Mouse (Mus musculus) gastrocnemius, adult 8-10 months (tissue): ENCODE results near the gene Amt. TPM values are rescaled to one million over a fixed set of nuclear protein-coding genes. Genes with fewer than 3 reads are reported as not detected.
A peak's percentile ranks its signal among the peaks of the same experiment; 100 is the strongest.

ENCODE experiments used
- DNase-seq, 2 experiments: peaks; one replicate each; pipeline ENCODE4 v3.0.0; 2022; ENCODE audit warnings: low spot score in 2 of 2
- total RNA-seq, 4 experiments: library from RNA; stranded (reverse); gene quantifications; 2 replicates each; pipeline ENCODE4 v1.2.4; 2022

Gene Amt
- total RNA-seq, 4 experiments from 2014 or later, result 0.32 to 1.3 (median 0.54) TPM

DNA sequence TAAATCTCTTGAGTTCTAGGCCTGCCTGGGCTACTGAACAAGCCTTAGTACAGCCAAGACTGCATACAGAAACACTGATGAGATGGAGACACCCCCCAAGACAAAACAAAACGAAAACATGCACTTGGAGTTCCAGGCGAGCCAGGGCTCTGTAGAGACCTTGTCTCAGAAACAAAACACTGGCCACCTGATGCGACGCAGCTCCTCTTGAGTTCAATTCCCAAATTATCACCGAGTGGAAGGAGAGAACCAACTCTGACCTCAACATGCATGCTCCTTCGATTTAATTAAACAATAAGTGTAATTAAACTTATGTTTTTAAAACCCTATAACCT, 41.9 kb downstream of the Amt start:
- DNase-seq, result no peak

DNA sequence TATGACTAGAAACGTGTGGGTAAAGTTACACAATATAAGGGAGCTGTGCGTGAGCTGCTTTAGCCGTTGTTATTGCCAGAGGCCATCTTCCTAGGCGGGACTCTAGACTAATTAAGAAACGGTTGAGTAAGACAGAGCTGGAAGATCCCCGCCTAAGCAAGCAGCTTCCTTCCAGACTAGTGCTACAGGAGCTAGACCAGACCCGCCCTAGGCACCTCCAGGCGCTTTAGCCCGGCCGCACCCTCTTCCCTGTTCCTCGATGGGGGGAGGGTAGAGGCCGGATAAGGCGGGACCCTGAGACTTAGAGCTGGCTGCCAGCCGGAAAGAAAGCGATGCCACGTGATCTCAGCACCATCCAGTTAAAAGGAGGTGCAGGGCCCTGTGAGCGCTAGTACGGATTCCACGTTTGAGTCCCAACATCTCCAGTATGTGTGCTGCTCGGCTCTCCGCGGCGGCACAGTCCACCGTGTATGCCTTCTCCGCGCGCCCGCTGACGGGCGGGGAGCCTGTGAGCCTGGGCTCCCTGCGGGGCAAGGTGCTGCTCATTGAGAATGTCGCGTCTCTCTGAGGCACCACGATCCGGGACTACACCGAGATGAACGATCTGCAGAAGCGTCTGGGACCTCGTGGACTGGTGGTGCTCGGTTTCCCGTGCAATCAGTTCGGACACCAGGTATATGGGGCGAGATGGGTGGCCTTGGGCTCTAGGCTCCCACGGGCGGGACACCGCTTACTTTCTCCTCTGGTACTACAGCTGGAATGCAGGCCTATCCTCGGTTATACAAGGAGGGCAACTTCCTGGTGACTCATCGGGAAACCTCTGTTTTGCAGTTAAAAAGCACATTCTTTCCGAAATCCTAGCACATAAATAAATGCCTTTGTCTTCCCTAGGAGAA, 42.5 kb downstream of the Amt start, which contains the start of gene Gpx1:
Gene Gpx1 (plus strand): TSS at position 18 of the 896 bp plus-strand sequence.
- DNase-seq, result peak; percentile 80 to 88

DNA sequence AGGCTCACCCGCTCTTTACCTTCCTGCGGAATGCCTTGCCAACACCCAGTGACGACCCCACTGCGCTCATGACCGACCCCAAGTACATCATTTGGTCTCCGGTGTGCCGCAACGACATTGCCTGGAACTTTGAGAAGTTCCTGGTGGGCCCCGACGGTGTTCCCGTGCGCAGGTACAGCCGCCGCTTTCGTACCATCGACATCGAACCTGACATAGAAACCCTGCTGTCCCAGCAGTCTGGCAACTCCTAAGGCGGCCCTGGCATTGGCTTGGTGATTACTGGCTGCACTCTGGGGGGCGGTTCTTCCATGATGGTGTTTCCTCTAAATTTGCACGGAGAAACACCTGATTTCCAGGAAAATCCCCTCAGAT, 43.2 kb downstream of the Amt start:
- DNase-seq, result no peak

GRCm38 (mm10) chr9:108340258-108341138, 43.8 kb downstream of the Amt start:
- DNase-seq, result no peak

GRCm38 (mm10) chr9:108341139-108341475, 44.5 kb downstream of the Amt start:
- no peak for DNase-seq

DNA sequence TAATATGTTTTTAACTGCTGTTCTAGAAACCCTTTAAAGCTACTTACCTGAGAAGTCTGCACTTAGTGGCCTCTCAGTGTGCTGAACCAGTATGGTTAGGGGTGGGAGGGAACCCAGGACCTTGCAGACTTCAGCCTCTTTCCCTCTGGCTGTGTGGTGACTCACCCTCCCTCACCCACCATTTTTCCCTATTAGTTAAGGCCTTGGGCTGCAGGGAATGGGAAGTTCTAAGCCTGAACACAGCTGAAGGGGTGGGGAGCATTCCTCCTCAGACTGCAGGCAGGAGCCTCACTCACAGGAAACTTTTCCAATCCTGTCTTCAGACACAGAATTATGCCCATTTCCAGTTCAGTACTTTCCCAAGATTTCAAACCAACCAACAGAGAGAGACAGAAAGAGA, 45.1 kb downstream of the Amt start:
- DNase-seq, result no peak

DNA sequence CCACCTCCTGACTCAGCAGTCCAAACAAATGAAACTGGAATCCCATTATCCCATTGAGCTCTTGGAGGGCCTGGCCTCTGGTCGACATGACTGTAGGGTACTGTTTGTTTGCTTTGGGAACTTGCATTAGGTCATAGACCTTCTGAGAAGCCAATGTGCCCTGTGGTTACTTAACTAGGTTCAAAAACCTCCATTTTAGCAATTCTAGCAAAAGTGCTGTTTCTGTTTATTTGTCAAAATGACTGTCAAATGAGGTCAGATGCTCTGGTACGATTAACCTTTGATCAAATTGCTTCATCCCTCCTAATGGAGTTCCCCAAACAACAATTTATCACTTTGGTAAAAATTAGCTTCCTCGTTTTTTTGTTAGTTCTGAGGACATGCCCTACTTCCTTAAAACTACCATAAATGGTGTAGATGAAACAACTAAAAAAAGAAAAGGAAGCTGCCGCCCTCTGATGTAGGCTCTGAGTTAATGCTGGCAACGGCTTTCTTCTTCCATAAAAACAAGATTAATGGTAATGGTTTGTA, 45.7 kb downstream of the Amt start:
- DNase-seq, result no peak

DNA sequence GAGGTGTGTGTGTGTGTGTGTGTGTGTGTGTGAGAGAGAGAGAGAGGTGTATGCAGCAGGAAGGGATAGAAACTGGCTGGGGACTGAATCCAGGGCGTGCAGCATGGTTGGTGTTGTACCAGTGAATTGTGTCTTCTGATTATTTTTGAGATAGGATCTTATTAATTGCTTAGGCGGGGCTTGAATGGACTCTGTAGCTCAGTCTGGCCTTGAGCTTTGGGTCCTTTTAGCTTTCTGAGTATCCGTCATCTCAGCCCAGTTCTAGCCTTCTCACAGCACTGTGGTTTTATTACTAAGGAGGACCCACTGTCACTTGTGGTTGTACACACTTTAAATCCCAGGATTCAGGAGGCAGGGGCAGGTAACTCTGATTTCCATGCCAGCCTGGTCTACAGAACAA, 46.7 kb downstream of the Amt start:
- no peak for DNase-seq

DNA sequence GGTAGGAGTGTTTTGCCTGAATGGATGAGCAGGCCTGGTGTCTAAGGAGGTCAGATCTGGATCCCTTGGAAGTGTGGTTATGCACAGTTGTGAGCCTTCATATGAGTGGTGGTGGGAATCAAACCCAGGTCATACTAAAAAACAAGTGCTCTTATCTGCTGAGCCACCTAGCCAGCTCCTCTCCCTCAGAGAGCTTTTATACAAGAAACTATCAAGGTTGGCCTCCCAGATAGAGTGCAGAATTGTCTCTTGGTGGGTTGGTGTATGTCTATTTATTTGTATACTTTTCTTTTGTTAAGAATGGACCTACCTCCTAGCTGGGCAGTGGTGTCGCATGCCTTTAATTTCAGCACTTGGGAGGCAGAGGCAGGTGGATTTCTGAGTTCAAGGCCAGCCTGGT, 47.2 kb downstream of the Amt start:
- DNase-seq, result no peak

DNA sequence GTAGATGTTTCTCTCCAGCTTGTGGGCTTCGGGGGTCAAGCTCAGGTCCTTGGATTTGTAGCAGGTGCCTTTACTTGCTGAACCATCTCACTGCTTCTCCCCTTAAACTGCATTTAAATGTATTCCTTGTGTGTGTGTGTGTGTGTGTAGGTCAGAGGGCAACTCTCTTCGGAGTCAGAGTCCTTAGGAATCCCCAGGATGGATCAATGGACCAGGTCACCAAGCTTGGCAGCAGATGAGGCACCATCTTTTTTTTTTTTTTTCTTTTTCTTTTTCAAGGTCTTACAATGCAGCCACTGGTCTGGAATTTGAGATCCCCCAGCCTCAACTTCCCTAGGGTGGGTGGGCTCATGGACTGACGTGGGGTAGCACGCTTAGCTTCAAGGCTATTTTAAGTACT, 47.8 kb downstream of the Amt start:
- no peak for DNase-seq

DNA sequence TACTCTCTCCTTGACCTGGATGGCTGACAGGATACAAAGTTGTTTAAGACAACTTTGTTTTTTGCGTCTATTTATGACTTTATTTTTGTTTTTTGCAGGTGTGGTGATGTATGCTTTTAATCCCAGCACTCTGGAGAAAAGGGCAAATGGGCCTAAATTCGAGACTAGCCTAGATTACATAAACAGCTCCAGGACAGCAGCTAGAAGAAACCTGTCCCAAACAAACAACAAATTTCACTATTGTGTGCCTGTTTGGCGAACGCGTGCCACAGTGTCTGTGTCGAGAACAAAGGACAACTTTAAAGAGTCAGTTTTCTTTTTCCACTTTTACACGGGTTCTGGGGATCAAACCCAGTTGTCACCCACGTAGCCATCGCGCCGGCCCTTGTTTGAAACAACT, 50.4 kb downstream of the Amt start:
- no peak for DNase-seq

GRCm38 (mm10) chr9:108347540-108348289, 51.1 kb downstream of the Amt start, which contains the start of gene Usp4:
Usp4 (plus strand) TSS chr9:108347853.
- peak; percentile 80 to 87 for DNase-seq

DNA sequence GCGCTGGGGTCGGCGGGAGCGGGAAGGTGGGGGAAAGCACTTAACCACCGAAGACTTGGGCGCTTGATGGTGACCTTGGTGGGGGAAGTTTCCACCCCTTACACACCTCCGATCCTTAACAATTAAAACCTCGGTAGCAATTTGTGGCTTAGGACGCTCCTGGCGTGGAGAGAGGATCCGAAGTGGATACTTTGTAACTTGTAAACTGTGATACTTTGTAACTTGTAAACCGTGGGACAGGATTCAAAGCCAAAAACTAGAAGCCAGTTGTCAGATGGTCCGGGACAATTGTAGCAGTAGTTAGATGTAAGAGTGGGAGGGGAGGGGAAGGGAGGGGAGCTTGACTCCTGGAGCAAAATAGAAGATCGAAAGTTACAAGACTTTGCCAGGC, 51.6 kb downstream of the Amt start:
- no peak for DNase-seq

GRCm38 (mm10) chr9:108349727-108350126, 53.1 kb downstream of the Amt start:
- DNase-seq, result no peak

Other genes starting within 250 kb of the Amt start
- gene Gmppb, start 247.6 kb upstream of the Amt start, total RNA-seq, result 1 to 10 TPM; 4.3 to 6.2 (median 4.8) TPM
- gene Amigo3, start 243.7 kb upstream of the Amt start, total RNA-seq, result 1 to 10 TPM in 3 of 4 experiments, under 1 TPM in 1; 0.80 to 2.2 (median 1.5) TPM
- under 1 TPM in 1 of 4 experiments, not detected in 3; 0.40 TPM for gene Mst1, start 216.4 kb upstream of the Amt start, total RNA-seq
- gene Rnf123, start 213.5 kb upstream of the Amt start, total RNA-seq, result 100 to 1,000 TPM; 137 to 185 (median 161) TPM
- gene Apeh, start 202.2 kb upstream of the Amt start, total RNA-seq, result 10 to 100 TPM; 29.4 to 43.5 (median 33.6) TPM
- under 1 TPM; 0.02 to 0.07 (median 0.04) TPM for gene Bsn, start 106.5 kb upstream of the Amt start, total RNA-seq
- gene Dag1, start 32.9 kb upstream of the Amt start, total RNA-seq, result 100 to 1,000 TPM; 159 to 203 (median 172) TPM
- 10 to 100 TPM in 3 of 4 experiments, 1 to 10 TPM in 1; 8.0 to 13.5 (median 12.4) TPM for gene Nicn1, start 6.4 kb upstream of the Amt start, total RNA-seq
- gene Rhoa, start 9.3 kb downstream of the Amt start, total RNA-seq, result 100 to 1,000 TPM in 2 of 4 experiments, 10 to 100 TPM in 2; 87.6 to 104 (median 99.6) TPM
- 10 to 100 TPM; 30.8 to 37.3 (median 34.3) TPM for gene Tcta, start 9.3 kb downstream of the Amt start, total RNA-seq
- 10 to 100 TPM; 66.3 to 72.7 (median 68.8) TPM for gene Gpx1, start 42.0 kb downstream of the Amt start, total RNA-seq
- 10 to 100 TPM; 72.7 to 90.9 (median 87.3) TPM for gene Usp4, start 51.0 kb downstream of the Amt start, total RNA-seq
- gene 1700102P08Rik, start 96.0 kb downstream of the Amt start, total RNA-seq, result 1 to 10 TPM in 2 of 4 experiments, under 1 TPM in 2; 0.53 to 1.3 (median 0.97) TPM
- gene Ccdc36, start 131.6 kb downstream of the Amt start, total RNA-seq, result not detected
- gene BC048562, start 139.6 kb downstream of the Amt start, total RNA-seq, result not detected
- 10 to 100 TPM; 13.8 to 21.0 (median 16.3) TPM for gene Ccdc71, start 163.7 kb downstream of the Amt start, total RNA-seq
- 1 to 10 TPM; 1.3 to 2.7 (median 2.2) TPM for gene Klhdc8b, start 164.7 kb downstream of the Amt start, total RNA-seq
- gene Lamb2, start 182.9 kb downstream of the Amt start, total RNA-seq, result 100 to 1,000 TPM; 112 to 139 (median 128) TPM
- gene Usp19, start 193.7 kb downstream of the Amt start, total RNA-seq, result 100 to 1,000 TPM; 118 to 134 (median 128) TPM
- 100 to 1,000 TPM in 1 of 4 experiments, 10 to 100 TPM in 3; 78.6 to 107 (median 95.6) TPM for gene Qars, start 210.9 kb downstream of the Amt start, total RNA-seq
- 10 to 100 TPM; 44.8 to 59.1 (median 55.7) TPM for gene Qrich1, start 220.0 kb downstream of the Amt start, total RNA-seq